Mouse (Mus musculus) erythroblast, adult 5-6 weeks (primary cell): ENCODE results near the gene Fgfr2. TPM values are rescaled to one million over a fixed set of nuclear protein-coding genes. Genes with fewer than 3 reads are reported as not detected.

Source experiments
- ATAC-seq: replicated peaks from 2 replicates; pipeline ENCODE4 v1.8.0; 2016; ENCODE audit warnings: moderate number of reproducible peaks, mild to moderate bottlenecking, moderate TSS enrichment, inconsistent platforms; ENCODE audit not compliant: poor library complexity, low FRiP score, severe bottlenecking
- total RNA-seq, 2 experiments: library from RNA; stranded (forward) in 1 of 2; stranded (reverse) in 1 of 2; fragments of 150-400 nt in 1 of 2; fragments of 200-764, 138-1000 nt in 1 of 2; gene quantifications; 2 replicates each; pipeline versions ENCODE4 v1.2.3 to v1.2.4; 2015 to 2017; ENCODE audit warnings: low replicate concordance in 2 of 2

The Fgfr2 gene
- total RNA-seq, 2 experiments from 2014 or later, result 4.8 TPM; not detected in 1

GRCm38 (mm10) chr7:130930401-130930800, 2192.7 kb downstream of the Fgfr2 start:
- ATAC-seq, result no peak

DNA sequence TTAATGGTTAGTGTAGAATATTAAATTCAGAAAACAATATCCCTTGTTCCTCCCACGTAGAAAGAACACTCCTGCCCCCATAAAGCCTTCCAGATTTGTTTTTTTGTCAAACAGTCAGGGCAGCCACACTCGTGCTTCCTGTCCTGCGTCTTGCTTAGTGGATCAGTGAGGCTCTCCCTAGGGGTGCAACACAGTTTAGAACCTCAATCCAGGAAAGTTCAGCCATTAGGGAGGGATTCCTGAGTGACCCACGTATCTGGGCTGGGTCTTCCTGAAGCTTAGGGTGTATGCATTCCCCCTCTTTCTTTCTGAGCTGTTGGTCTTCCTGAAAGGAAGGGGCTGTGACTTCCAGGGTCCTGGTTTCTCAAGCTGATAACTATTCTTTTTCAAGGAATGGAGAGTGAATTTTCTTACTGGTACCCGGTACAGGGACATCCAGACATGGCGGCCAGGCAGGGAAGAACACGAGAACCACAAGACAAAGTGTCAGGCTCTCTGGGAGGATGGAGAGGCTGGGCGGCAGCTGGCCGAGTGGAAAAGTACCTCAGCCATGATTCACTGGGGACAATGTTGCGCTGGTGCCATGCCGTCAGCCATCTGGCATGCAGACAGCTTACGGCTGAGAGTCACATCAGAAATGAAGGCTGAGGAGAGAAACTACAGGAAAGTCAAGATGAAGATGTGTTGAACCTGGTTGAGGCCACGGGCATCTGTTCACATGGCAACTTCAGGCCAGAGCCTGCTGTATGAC, 2200.0 kb downstream of the Fgfr2 start:
- ATAC-seq, result no peak

GRCm38 (mm10) chr7:130918260-130918659, 2204.9 kb downstream of the Fgfr2 start:
- ATAC-seq, result no peak

GRCm38 (mm10) chr7:130914693-130915363, 2208.3 kb downstream of the Fgfr2 start:
- ATAC-seq, result no peak

DNA sequence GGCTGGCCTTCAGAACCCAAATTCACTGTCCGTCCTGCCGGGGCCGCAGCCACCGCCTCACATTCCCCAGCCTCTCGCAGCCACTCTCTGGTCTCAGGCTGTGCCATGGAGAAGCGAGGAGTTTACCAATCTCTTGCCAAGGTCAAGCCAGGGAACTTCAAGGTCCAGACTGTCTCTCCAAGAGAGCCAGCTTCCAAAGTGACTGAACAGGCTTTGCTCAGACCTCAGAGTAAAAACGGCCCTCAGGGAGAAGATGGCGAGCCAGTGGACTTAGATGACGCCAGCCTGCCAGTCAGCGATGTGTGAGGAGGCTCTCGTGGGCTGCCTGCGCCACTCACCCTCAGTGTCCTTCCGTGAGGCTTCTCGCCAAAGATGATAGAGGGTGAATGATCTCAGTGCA, 2212.3 kb downstream of the Fgfr2 start:
- no peak for ATAC-seq

- ATAC-seq, result no peak
Observed at GRCm38 (mm10) chr7:130904571-130905365, 2218.4 kb downstream of the Fgfr2 start.

DNA sequence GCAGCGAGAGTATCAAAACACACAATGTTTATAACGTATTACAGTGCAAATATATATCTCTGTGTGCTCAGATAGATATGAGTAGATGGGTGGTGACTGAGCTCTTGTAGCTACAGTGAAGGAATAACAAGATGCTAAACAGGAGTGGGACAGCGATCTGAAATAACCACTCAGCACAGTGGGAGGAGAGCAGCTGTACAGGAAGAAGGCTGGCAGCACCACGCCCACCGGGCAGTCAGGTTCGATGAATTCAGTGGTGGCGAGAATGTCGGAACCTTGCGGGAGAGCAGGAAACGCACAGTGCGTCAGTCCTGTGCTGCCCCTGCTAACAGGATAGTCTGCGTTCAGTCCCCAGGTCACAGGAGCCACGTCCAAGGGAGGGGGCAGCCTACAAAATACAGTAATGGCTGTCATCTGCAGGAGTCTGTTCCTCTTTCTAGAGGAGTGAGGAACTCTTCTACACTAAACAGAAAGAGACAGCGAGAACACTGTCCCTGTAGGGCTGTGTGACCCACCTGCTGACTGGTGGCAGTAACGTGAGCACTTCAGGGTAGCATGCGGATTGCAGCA, 2219.6 kb downstream of the Fgfr2 start:
- 0 out of 2 replicates have a peak, but pooled peaks have one; percentile 55 for ATAC-seq

GRCm38 (mm10) chr7:130902929-130903328, 2220.2 kb downstream of the Fgfr2 start:
- ATAC-seq, result no peak

GRCm38 (mm10) chr7:130900233-130900848, 2222.8 kb downstream of the Fgfr2 start:
- no peak for ATAC-seq

GRCm38 (mm10) chr7:130898373-130898772, 2224.8 kb downstream of the Fgfr2 start:
- ATAC-seq, result no peak

DNA sequence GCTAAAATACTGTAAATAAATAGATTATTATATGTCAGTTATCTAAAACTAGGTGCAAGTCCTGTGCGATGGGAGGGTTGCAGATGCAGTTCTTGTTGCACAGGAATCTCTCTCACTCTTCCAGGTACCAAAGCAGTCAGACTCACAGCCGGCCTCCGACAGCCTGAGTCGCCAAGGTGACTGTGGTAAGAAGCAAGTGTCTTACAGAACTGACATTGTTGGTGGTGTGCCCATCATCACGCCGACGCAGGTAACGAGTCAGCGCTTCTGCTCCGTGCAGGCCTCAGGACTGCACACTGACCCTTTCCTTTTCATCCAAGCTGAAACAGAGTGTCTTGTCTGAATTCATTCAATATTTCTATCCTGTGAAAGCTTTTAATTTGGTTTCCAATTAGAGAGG, 2225.9 kb downstream of the Fgfr2 start:
- ATAC-seq, result no peak

DNA sequence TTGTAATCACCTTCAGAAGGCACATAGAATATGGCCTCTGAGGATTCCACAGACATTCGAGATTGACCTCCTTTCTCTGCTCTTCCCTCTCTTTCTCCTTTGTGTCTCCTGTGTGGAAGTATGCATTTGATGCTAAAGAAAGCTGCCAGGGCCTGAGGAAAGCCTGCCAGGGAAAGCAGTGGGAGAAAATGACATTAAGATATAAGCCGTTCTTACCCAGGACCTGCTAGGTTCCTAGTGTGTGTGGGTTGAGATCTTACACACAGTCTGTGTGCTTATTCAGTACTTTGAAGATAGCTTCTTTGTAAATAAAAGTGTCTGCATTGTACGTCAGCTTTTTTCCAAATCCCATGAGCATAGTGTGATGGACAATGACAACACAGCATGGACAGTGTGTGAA, 2227.1 kb downstream of the Fgfr2 start:
- no peak for ATAC-seq

DNA sequence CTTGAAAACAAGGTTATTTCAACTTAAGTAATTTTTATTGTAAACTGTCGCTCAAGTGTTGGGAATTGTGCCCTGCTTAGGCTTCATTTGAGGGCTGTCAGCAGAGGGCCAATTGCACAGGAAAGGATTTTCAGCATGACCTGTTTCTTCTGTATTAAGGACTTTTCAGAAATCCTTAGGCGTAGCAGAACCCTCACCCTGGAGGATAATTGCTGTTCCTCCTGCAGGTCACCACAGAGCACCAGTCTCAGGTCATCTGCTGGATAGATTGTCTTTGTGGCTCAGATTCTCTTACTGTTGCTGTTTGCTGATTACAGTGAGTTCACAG, 2227.6 kb downstream of the Fgfr2 start:
- no peak for ATAC-seq

- no peak for ATAC-seq
Observed at GRCm38 (mm10) chr7:130894931-130895617, 2228.1 kb downstream of the Fgfr2 start.

GRCm38 (mm10) chr7:130892973-130893372, 2230.2 kb downstream of the Fgfr2 start:
- no peak for ATAC-seq

- no peak for ATAC-seq
Observed at GRCm38 (mm10) chr7:130890871-130891270, 2232.3 kb downstream of the Fgfr2 start.

DNA sequence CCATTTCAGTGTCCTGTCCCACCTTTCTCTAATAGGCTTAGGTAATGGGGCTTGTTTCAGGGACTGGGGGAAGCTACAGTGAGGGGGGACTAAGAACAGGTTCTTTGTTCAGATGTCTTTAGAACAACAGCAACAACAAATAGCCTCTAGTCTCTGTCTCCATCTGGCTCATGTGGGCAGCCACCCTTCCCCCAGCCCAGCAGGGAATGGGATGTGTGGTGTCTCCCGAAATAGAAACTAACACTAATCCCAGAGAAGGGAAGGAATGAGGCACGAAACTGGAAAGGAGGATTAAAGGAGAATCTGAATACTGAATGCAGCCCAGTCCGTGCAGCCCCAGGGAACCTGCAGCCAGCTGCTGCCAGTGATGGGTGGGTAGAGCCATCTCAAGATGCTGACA, 2235.2 kb downstream of the Fgfr2 start:
- no peak for ATAC-seq

- ATAC-seq, result no peak
Observed at GRCm38 (mm10) chr7:130886246-130886645, 2236.9 kb downstream of the Fgfr2 start.

DNA sequence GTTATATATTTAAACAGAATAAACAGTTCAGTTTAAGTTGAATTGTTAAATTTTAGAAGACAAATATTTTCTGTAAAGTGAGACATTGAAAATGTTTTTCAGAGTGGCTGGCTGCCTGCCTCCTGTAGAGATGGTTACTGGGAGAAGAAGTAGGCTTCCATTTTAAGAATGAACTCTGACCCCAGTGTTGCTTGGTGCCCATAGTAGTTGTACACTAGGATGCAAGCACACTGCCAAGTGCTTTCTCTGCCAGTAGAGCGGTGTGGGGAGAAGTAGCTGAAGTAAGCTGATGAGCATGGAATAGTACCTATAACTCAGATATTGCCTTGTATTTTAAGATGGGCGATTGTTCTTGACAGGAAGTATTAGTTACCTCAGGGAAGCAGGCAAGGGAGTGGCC, 2239.0 kb downstream of the Fgfr2 start:
- ATAC-seq, result no peak
